Mouse (Mus musculus) cerebellum, adult 2 months (tissue): ENCODE data around the gene Olfr1359.

Experiments used
- CTCF ChIP-seq: fragments of 200-500 bp; IDR thresholded peaks from 2 replicates; pipeline ENCODE4 v1.5.1; 2011; ENCODE audit warnings: low read depth, mild to moderate bottlenecking, control low read depth, low read length, moderate library complexity, borderline replicate concordance; ENCODE audit not compliant: insufficient read depth
- POLR2A ChIP-seq: fragments of 200-500 bp; IDR thresholded peaks from 2 replicates; pipeline ENCODE4 v1.6.1; 2011; ENCODE audit warnings: low read length, control low read depth, borderline replicate concordance; ENCODE audit not compliant: insufficient read depth

GRCm38 (mm10) chr13:21722993-21723836 lies 25.3 kb downstream of the Olfr1359 start:
- TF ChIP-seq POLR2A: no peak
- TF ChIP-seq CTCF: no peak
